In the genomic region with DNA sequence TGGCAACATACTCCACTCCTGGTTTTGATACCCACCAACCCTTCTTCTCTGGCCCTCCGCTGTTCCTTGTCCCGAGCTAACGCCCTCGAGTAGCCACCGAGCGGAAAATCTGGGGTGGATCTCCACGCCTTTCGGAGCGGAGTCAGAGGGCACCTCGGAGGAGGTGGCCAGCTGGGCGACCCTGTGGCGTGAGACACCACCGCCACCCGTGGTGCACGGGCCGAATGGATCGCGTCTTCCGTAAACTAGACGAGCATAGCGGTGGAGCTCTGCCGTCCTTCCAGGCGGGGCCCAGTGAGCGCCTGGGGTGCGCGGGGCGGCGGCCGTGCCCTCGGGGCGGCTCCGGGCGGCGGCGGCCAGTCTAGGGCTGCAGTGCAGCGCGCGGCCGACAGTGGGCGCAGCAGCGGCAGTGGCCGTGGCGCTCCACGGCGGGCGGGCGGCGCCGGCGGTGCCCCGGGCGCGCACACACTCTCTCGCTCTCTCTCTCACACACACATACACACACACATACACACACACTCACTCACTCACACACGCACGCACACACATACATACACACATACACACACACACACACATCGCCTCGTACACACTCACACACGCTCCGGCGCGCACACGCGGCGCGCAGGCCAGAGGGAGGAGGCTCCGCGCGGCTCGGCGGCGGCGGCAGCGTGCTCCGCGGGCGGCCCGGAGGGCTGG, we compare ENCODE assay signal across 8 mouse cellular contexts. TPM values are rescaled to one million over a fixed set of nuclear protein-coding genes. Genes with fewer than 3 reads are reported as not detected.
DNase-seq lines count a peak whose midpoint lies in the region; ATAC-seq and TF ChIP-seq lines count a peak whose summit lies in the region.

A gene (plus strand): TSS at position 476 of the 699 bp plus-strand sequence.

- H3K27ac ChIP-seq in gastrocnemius, adult 2 months: peak within 1 kb of the TSS; percentile 85
- H3K27ac ChIP-seq in hindbrain, embryonic 16.5 days (ENCODE audit: low read depth, low read length): peak within 1 kb of the TSS; percentile 70

- H3K9ac ChIP-seq in hindbrain, embryonic 16.5 days (ENCODE audit: low read depth, low read length): peak within 1 kb of the TSS; percentile 86

- no peaks in the 10 kb centered on the region for H3K9me3 ChIP-seq in hindbrain, embryonic 16.5 days (ENCODE audit: control insufficient read depth, low read length)

- no peaks in the 10 kb centered on the region for H3K27me3 ChIP-seq in hindbrain, embryonic 16.5 days (replicated peaks; ENCODE audit: control insufficient read depth, insufficient read depth, low read length)

- peak within 1 kb of the TSS; percentile 78 for H3K4me3 ChIP-seq in gastrocnemius, adult 2 months
- peak within 1 kb of the TSS; percentile 86 for H3K4me3 ChIP-seq in hindbrain, embryonic 16.5 days (ENCODE audit: low read length)

- WGBS in hindbrain, embryonic 16.5 days: under 1% methylated on average over 69 of the region's 78 CpGs

- H3K4me1 ChIP-seq in hindbrain, embryonic 16.5 days (ENCODE audit: control insufficient read depth, insufficient read depth, low read depth, low read length): peaks cover 26% of the 10 kb centered on the region

- intact Hi-C loops in gastrocnemius, adult 2 months (cut with DNase I): no loop called here

- DNase-seq in adrenal gland, adult (ENCODE audit: inconsistent age in 2 of 2, low spot score in 1 of 2): peak; percentile 93 to 98
- DNase-seq in gastrocnemius, adult 2 months: peak; percentile 92
- DNase-seq in left cerebral cortex, adult 11 months (ENCODE audit: low spot score): peak; percentile 68
- DNase-seq in lung, postnatal 36 days: peak; percentile 93
- peak; percentile 97 for DNase-seq in retina, postnatal 1 day
- DNase-seq in thymus, postnatal 4 days: peak; percentile 86

- peak within 1 kb of the TSS; percentile 75 for H3K4me2 ChIP-seq in hindbrain, embryonic 16.5 days (ENCODE audit: low read length)

- TF ChIP-seq CTCF in gastrocnemius, adult 2 months (IDR thresholded peaks at IDR 0.05): peak; percentile 82

- ATAC-seq in common myeloid progenitor, adult 5-6 weeks (replicated peaks; ENCODE audit: low read depth, poor library complexity, severe bottlenecking): peak; percentile 95
- ATAC-seq in hindbrain, embryonic 16.5 days: peak; percentile 78

- H3K36me3 ChIP-seq in hindbrain, embryonic 16.5 days (ENCODE audit: control insufficient read depth, insufficient read depth, low read length): no peaks in the 10 kb centered on the region

RNA-seq across cellular contexts. Expression of the gene that starts here (rescaled TPM):
- not detected in 2 replicates for total RNA-seq in common myeloid progenitor, adult 5-6 weeks (2017)
- 1 to 10 TPM; 3.1 to 4.0 TPM for total RNA-seq in gastrocnemius, adult 2 months (2021)
- 8.8 and 10.3 TPM in 2 replicates for polyA plus RNA-seq in hindbrain, embryonic 16.5 days (2015; fragmentation: Nextera tagmentation; extraction: Ambion mirVana)

Comparison
In these comparisons a context has a peak if more than half of its experiments do, and no peak if none do; other contexts are left out.
1. Peak in every context shown above with its lines: DNase-seq, ATAC-seq, H3K4me3 ChIP-seq and H3K27ac ChIP-seq.
2. Peak in ATAC-seq in common myeloid progenitor, adult 5-6 weeks; RNA of the gene not detected or under 1 TPM.